Mouse (Mus musculus) midbrain, embryonic 15.5 days (tissue): ENCODE data around the gene Gcnt3. TPM values are rescaled to one million over a fixed set of nuclear protein-coding genes. Genes with fewer than 3 reads are reported as not detected.
A peak's percentile ranks its signal among the peaks of the same experiment; 100 is the strongest.

Experiments
- ATAC-seq: fragments of 200-750 bp; cut with Nextera tagmentation; replicated peaks from 2 replicates; pipeline ENCODE4 v1.8.0; 2017; ENCODE audit warnings: moderate TSS enrichment
- H3K27ac ChIP-seq: fragments of 300-500 bp; sonication (generic); 2 replicates; pipeline ENCODE4 v1.5.1; 2015; ENCODE audit warnings: mild to moderate bottlenecking, inconsistent platforms
- H3K27me3 ChIP-seq: fragments of 300-500 bp; sonication (generic); replicated peaks from 2 replicates; pipeline ENCODE4 v1.6.1; 2015; ENCODE audit warnings: inconsistent platforms
- H3K36me3 ChIP-seq: fragments of 300-500 bp; sonication (generic); replicated peaks from 2 replicates; pipeline ENCODE4 v1.6.1; 2015; ENCODE audit warnings: inconsistent platforms
- H3K4me1 ChIP-seq: fragments of 300-500 bp; sonication (generic); 2 replicates; pipeline ENCODE4 v1.6.1; 2015; ENCODE audit warnings: inconsistent platforms
- H3K4me2 ChIP-seq: fragments of 300-500 bp; sonication (generic); 2 replicates; pipeline ENCODE4 v1.6.1; 2015; ENCODE audit warnings: inconsistent platforms, mild to moderate bottlenecking, moderate library complexity
- H3K4me3 ChIP-seq: fragments of 300-500 bp; sonication (generic); 2 replicates; pipeline ENCODE4 v1.5.1; 2015; ENCODE audit warnings: mild to moderate bottlenecking, inconsistent platforms
- H3K9ac ChIP-seq: fragments of 300-500 bp; sonication (generic); 2 replicates; pipeline ENCODE4 v1.6.1; 2015; ENCODE audit warnings: mild to moderate bottlenecking, inconsistent platforms
- H3K9me3 ChIP-seq: fragments of 300-500 bp; sonication (generic); 2 replicates; pipeline ENCODE4 v1.6.1; 2016; ENCODE audit warnings: inconsistent platforms
- WGBS: fragments of 180-500 bp; shearing (Covaris S2); methylation state at CpG from one replicate; pipeline ENCODE4 v1.1.7; 2015; ENCODE audit warnings: mixed read lengths; 5-methylcytosine and 5-hydroxymethylcytosine counted together
- polyA plus RNA-seq: library from polyadenylated mRNA; unstranded; fragments of >200 nt; fragmentation: Nextera tagmentation; extraction: Ambion mirVana; gene quantifications from 2 replicates; pipeline ENCODE4 v1.2.1, GENCODE M21; 2015

The Gcnt3 gene
- polyA plus RNA-seq, 1 experiment from 2014 or later, result not detected

- Histone ChIP-seq H3K4me3 (peak overlapping the region; percentile 84), H3K4me2 (peak overlapping the region; percentile 66), H3K27me3 (no peaks in the 10 kb centered on the region), H3K9ac (peak overlapping the region; percentile 88), H3K36me3 (no peaks in the 10 kb centered on the region), H3K9me3 (no peaks in the 10 kb centered on the region), H3K27ac (no peak overlapping the region), H3K4me1 (peaks cover 34% of the 10 kb centered on the region)
- ATAC-seq, result no peak
- 9% methylated on average over 5 of the region's 5 CpGs for WGBS
Observed at GRCm38 (mm10) chr9:69990346-69990745, 47.5 kb downstream of the Gcnt3 start.

- no peaks in the 10 kb centered on the region for H3K27me3 ChIP-seq
Observed at GRCm38 (mm10) chr9:69989303-69990121, 48.4 kb downstream of the Gcnt3 start, which contains the start of gene Bnip2. Gene Bnip2 (plus strand): TSS chr9:69989466.

GRCm38 (mm10) chr9:69988706-69989302, 49.1 kb downstream of the Gcnt3 start:
- Histone ChIP-seq H3K36me3 (no peaks in the 10 kb centered on the region), H3K27ac (peak overlapping the region; percentile 91), H3K4me3 (peak overlapping the region; percentile 84), H3K27me3 (no peaks in the 10 kb centered on the region), H3K9ac (peak overlapping the region; percentile 88; the same call in 1 of the 2 replicates), H3K4me2 (peak overlapping the region; percentile 66), H3K4me1 (peaks cover 34% of the 10 kb centered on the region), H3K9me3 (no peaks in the 10 kb centered on the region)
- 38% methylated on average over 16 of the region's 16 CpGs for WGBS
- ATAC-seq, result peak; percentile 22

More at GRCm38 (mm10) chr9:69989303-69990121, 48.4 kb downstream of the Gcnt3 start, which contains the start of gene Bnip2:
- Histone ChIP-seq H3K36me3 (no peaks in the 10 kb centered on the region), H3K4me2 (peak within 1 kb of the TSS; percentile 66), H3K9me3 (no peaks in the 10 kb centered on the region), H3K27ac (peak within 1 kb of the TSS; percentile 91), H3K4me3 (peak within 1 kb of the TSS; percentile 84), H3K9ac (peak within 1 kb of the TSS; percentile 88), H3K4me1 (peaks cover 34% of the 10 kb centered on the region)
- under 1% methylated on average over 76 of the region's 76 CpGs for WGBS
- peak; percentile 95 for ATAC-seq

- Histone ChIP-seq H3K4me2 (no peak overlapping the region), H3K36me3 (no peaks in the 10 kb centered on the region), H3K4me3 (no peak overlapping the region), H3K27me3 (no peaks in the 10 kb centered on the region), H3K27ac (no peak overlapping the region), H3K9ac (no peak overlapping the region), H3K4me1 (peaks cover 28% of the 10 kb centered on the region), H3K9me3 (no peaks in the 10 kb centered on the region)
- ATAC-seq, result no peak
- WGBS, result under 1% methylated on average over 3 of the region's 3 CpGs
Observed at GRCm38 (mm10) chr9:69987579-69987978, 50.3 kb downstream of the Gcnt3 start.

DNA sequence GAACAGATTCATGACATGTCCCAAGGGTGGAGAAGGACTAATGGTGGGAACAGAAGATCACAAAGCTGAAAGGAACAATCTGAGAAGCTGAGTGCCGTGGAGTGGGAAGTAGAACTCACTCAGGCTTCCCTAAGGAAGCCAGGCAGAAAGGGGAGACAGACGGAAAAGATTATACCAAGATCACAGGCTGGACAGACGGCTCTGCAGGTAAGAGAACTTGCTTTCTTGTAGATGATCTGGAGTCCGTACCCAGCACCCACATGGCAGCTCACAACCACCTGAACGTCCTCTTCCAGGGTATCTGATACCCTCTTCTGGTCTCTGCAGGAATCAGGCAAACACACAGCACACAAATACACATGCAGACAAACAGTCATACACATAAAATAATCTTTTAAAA, 51.3 kb downstream of the Gcnt3 start:
- no peak for ATAC-seq
- WGBS, result 88% methylated on average over 5 of the region's 5 CpGs
- H3K27me3 ChIP-seq, result no peaks in the 10 kb centered on the region

GRCm38 (mm10) chr9:69986063-69986462, 51.8 kb downstream of the Gcnt3 start:
- Histone ChIP-seq H3K9ac (no peak overlapping the region), H3K27ac (no peak overlapping the region), H3K9me3 (no peaks in the 10 kb centered on the region), H3K4me2 (no peak overlapping the region), H3K27me3 (no peaks in the 10 kb centered on the region), H3K4me1 (peaks cover 13% of the 10 kb centered on the region), H3K36me3 (no peaks in the 10 kb centered on the region), H3K4me3 (no peak overlapping the region)
- no peak for ATAC-seq
- 79% methylated on average over 10 of the region's 10 CpGs for WGBS

More for the DNA sequence above, 51.3 kb downstream of the Gcnt3 start:
- Histone ChIP-seq H3K27ac (no peak overlapping the region), H3K4me3 (no peak overlapping the region), H3K9ac (no peak overlapping the region), H3K4me2 (no peak overlapping the region), H3K36me3 (no peaks in the 10 kb centered on the region), H3K9me3 (no peaks in the 10 kb centered on the region), H3K4me1 (peaks cover 18% of the 10 kb centered on the region)

DNA sequence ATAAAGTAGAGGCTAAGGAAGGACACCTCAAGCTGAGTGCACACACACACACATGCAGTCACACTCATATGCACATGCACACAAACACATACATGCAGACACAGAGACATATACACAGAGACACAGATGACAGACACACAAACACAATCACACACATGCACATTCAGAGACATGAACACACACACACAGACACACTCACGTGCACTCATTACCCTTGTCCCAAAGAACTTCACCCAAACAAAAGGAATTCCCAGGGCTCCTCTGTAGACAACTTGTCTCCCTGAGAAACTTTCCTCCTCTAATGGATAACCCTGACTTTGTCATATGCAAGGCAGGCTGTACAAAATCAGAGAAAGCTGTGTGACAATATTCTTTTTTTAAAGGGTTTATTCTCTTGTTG, 52.4 kb downstream of the Gcnt3 start:
- H3K27ac ChIP-seq, result no peak overlapping the region
- H3K9ac ChIP-seq, result no peak overlapping the region
- H3K4me3 ChIP-seq, result no peak overlapping the region
- H3K27me3 ChIP-seq, result no peaks in the 10 kb centered on the region
- ATAC-seq, result no peak
- H3K9me3 ChIP-seq, result no peaks in the 10 kb centered on the region
- no peaks in the 10 kb centered on the region for H3K36me3 ChIP-seq
- 77% methylated on average over 1 of the region's 1 CpGs for WGBS
- no peak overlapping the region for H3K4me2 ChIP-seq
- peaks cover 8% of the 10 kb centered on the region for H3K4me1 ChIP-seq

Other genes with a start within 250 kb of the Gcnt3 start
- gene Bnip2, start 48.6 kb downstream of the Gcnt3 start, polyA plus RNA-seq, result 73.8 and 78.7 TPM in 2 replicates
- 172 and 177 TPM in 2 replicates for gene Gtf2a2, start 25.5 kb downstream of the Gcnt3 start, polyA plus RNA-seq
- gene Fam81a, start 104.5 kb upstream of the Gcnt3 start, polyA plus RNA-seq, result 8.2 and 8.4 TPM in 2 replicates
- 5.3 and 6.1 TPM in 2 replicates for gene Myo1e, start 169.3 kb upstream of the Gcnt3 start, polyA plus RNA-seq